Mouse (Mus musculus) lung, postnatal 0 days (tissue): ENCODE results near the gene Dhfr.

Source experiments
- CTCF ChIP-seq: IDR thresholded peaks from 2 replicates; pipeline ENCODE4 v1.5.1; 2016; ENCODE audit warnings: antibody characterized with exemption, mild to moderate bottlenecking
- EP300 ChIP-seq: IDR thresholded peaks from 2 replicates; pipeline ENCODE4 v1.6.1; 2016; ENCODE audit warnings: antibody characterized with exemption, mild to moderate bottlenecking, control low read depth

GRCm38 (mm10) chr13:92336857-92337256 is 17.7 kb upstream of the Dhfr start:
- TF ChIP-seq CTCF (no peak), EP300 (no peak)
